Mouse (Mus musculus) forebrain, embryonic 12.5 days (tissue): ENCODE measurements around the gene 4833423E24Rik. TPM values are rescaled to one million over a fixed set of nuclear protein-coding genes. Genes with fewer than 3 reads are reported as not detected.

ENCODE experiments used
- ATAC-seq: fragments of 200-750 bp; cut with Nextera tagmentation; 2 replicates; pipeline ENCODE4 v1.8.0; 2017; ENCODE audit warnings: moderate TSS enrichment; ENCODE audit not compliant: low FRiP score
- H3K27ac ChIP-seq: fragments of 300-500 bp; sonication (generic); 2 replicates; pipeline ENCODE4 v1.5.1; 2016; ENCODE audit warnings: mild to moderate bottlenecking
- H3K27me3 ChIP-seq: fragments of 300-500 bp; sonication (generic); 2 replicates; pipeline ENCODE4 v1.6.1; 2016; ENCODE audit warnings: mild to moderate bottlenecking
- H3K36me3 ChIP-seq: fragments of 300-500 bp; sonication (generic); replicated peaks from 2 replicates; pipeline ENCODE4 v1.6.1; 2016; ENCODE audit warnings: mild to moderate bottlenecking
- H3K4me1 ChIP-seq: fragments of 300-500 bp; sonication (generic); 2 replicates; pipeline ENCODE4 v1.6.1; 2016
- H3K4me2 ChIP-seq: fragments of 300-500 bp; sonication (generic); 2 replicates; pipeline ENCODE4 v1.6.1; 2016; ENCODE audit warnings: mild to moderate bottlenecking, moderate library complexity
- H3K4me3 ChIP-seq: fragments of 300-500 bp; sonication (generic); replicated peaks from 2 replicates; pipeline ENCODE4 v1.5.1; 2016; ENCODE audit warnings: mild to moderate bottlenecking
- H3K9ac ChIP-seq: fragments of 300-500 bp; sonication (generic); 2 replicates; pipeline ENCODE4 v1.6.1; 2016; ENCODE audit warnings: mild to moderate bottlenecking
- H3K9me3 ChIP-seq: fragments of 300-500 bp; sonication (generic); 2 replicates; pipeline ENCODE4 v1.6.1; 2016
- WGBS: fragments of 180-500 bp; shearing (Covaris S2); methylation state at CpG from one replicate; pipeline ENCODE4 v1.1.7; 2016; 5-methylcytosine and 5-hydroxymethylcytosine counted together
- polyA plus RNA-seq: library from polyadenylated mRNA; unstranded; fragments of >200 nt; fragmentation: Nextera tagmentation; extraction: Ambion mirVana; gene quantifications from 2 replicates; pipeline ENCODE4 v1.2.1, GENCODE M21; 2016

4833423E24Rik gene
- polyA plus RNA-seq, 1 experiment from 2014 or later: not detected

DNA sequence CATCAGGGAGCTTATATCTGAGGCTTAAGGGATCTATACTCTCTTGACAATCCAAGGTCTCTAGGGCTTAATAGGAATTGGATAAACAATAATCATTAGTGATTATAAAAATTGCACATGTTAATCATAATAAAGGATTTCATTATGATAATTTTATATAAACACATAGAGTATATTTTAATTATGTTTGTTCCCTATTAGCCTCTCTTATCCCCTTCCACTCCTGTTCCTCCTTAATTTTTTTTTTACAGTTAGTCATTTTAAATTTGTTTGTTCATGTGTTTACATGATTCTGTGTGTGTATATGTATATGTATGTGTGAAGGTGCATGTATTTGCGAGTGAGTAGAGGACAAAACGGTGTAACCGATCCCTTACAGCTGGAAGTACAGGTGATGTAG, 82.5 kb downstream of the 4833423E24Rik start, which contains the start of gene Olfr994:
Olfr994 (minus strand) TSS at position 101 of the 400 bp plus-strand sequence.
- 87% methylated on average over 3 of the region's 3 CpGs for WGBS
- Histone ChIP-seq H3K4me2 (no peak within 1 kb of the TSS), H3K9ac (no peak within 1 kb of the TSS), H3K27ac (no peak within 1 kb of the TSS), H3K36me3 (no peaks in the 10 kb centered on the region), H3K4me3 (no peak within 1 kb of the TSS), H3K4me1 (no peaks in the 10 kb centered on the region), H3K9me3 (no peaks in the 10 kb centered on the region), H3K27me3 (no peaks in the 10 kb centered on the region)
- ATAC-seq: no peak

Other genes with a start within 250 kb of the 4833423E24Rik start
- not detected in 2 replicates for gene Olfr987, start 179.7 kb downstream of the 4833423E24Rik start, polyA plus RNA-seq
- not detected in 2 replicates for gene Olfr988, start 155.8 kb downstream of the 4833423E24Rik start, polyA plus RNA-seq
- not detected in 2 replicates for gene Olfr992, start 109.6 kb downstream of the 4833423E24Rik start, polyA plus RNA-seq
- gene Olfr993, start 104.1 kb downstream of the 4833423E24Rik start, polyA plus RNA-seq: not detected in 2 replicates
- gene Olfr994, start 82.6 kb downstream of the 4833423E24Rik start, polyA plus RNA-seq: not detected in 2 replicates
- not detected in 2 replicates for gene Olfr995, start 75.4 kb downstream of the 4833423E24Rik start, polyA plus RNA-seq
- not detected in 2 replicates for gene Olfr996, start 60.2 kb upstream of the 4833423E24Rik start, polyA plus RNA-seq
- not detected in 2 replicates for gene Olfr998, start 69.9 kb upstream of the 4833423E24Rik start, polyA plus RNA-seq
- gene Olfr1000, start 92.9 kb upstream of the 4833423E24Rik start, polyA plus RNA-seq: not detected in 2 replicates
- gene Olfr1002, start 131.7 kb upstream of the 4833423E24Rik start, polyA plus RNA-seq: not detected in 2 replicates
- not detected in 2 replicates for gene Olfr154, start 145.4 kb upstream of the 4833423E24Rik start, polyA plus RNA-seq
- gene Olfr1006, start 159.7 kb upstream of the 4833423E24Rik start, polyA plus RNA-seq: not detected in 2 replicates
- not detected in 2 replicates for gene Olfr1008, start 170.4 kb upstream of the 4833423E24Rik start, polyA plus RNA-seq
- gene Olfr1009, start 196.4 kb upstream of the 4833423E24Rik start, polyA plus RNA-seq: not detected in 2 replicates
- not detected in 2 replicates for gene Olfr1012, start 243.7 kb upstream of the 4833423E24Rik start, polyA plus RNA-seq
- gene Olfr1013, start 248.1 kb upstream of the 4833423E24Rik start, polyA plus RNA-seq: not detected in 2 replicates